Mouse (Mus musculus): Measurements from ENCODE around the gene Sccpdh.

Sccpdh gene

DNA sequence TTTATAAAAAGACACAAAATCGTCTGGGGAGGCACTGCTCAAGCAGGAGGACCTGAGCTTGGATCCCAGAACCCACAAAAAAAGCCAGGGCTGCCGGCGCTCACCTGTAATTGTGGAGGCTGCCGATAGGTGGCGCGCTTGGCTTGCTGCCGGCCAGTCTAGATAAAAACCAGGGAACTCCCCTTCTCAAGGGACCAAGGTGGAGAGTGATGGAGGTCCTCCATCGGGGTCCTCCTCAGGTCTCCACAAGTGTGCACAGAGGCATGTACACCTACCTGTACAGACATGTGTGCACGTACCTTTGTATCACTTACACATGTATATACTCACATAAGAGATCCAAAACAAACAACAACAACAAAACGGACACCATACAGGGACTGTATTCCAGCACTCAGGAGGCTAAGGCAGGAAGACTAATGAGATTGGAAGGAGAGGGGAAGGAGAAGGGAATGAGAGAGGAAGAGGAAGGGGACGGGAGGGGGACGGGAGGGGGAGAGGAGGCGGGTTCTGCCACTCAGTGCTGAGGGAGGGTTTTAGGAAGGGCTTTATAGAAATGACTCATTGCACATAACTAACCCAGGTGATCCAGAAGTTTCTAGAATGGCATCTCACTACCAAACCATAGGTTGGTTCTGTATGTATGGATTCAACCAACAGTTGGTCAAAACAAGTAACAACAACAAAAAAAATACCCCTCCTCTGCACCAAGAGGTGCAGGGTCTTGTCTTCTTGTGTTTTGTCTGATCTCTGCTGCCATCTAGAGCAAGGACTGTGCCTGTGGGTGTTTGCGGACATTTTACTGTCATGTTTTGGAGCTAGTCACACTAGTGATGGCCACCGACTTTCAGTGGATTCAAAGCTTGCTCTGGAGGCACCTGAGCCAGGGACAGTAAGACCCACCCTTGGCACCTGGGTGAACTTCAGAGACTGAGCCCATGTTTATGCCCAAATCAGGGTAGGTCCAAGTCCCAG lies 66.8 kb downstream of the Sccpdh start:
- peak; percentile 60 for DNase-seq (ENCODE audit: low spot score)

DNA sequence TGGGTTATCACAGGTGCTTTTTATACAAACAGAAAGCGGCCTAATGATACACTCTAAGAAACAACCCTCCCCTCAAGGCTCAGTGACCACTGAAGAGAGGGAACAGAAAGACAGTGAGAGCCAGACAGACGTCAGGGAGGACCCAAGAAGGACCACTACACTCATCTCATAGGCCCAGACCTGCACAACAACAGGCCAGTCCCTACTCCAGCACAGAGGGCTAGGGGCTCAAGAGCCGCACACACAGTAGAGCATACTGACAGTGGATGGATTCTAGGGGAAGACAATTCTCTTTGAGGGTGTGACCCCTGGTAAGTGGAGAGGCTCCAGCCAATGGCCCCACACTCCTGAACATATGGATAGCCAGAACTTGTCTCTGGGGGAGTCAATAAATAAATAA lies 68.5 kb downstream of the Sccpdh start:
- DNase-seq (ENCODE audit: low spot score): no peak
